Mouse (Mus musculus) heart, postnatal 0 days (tissue): ENCODE data around the gene Elane.

ENCODE experiments used
- CTCF ChIP-seq: IDR thresholded peaks from 2 replicates; pipeline ENCODE4 v1.5.1; 2016; ENCODE audit warnings: antibody characterized with exemption, control low read depth, low read depth
- EP300 ChIP-seq: IDR thresholded peaks from 2 replicates; pipeline ENCODE4 v1.6.1; 2016; ENCODE audit warnings: antibody characterized with exemption, low read depth

DNA sequence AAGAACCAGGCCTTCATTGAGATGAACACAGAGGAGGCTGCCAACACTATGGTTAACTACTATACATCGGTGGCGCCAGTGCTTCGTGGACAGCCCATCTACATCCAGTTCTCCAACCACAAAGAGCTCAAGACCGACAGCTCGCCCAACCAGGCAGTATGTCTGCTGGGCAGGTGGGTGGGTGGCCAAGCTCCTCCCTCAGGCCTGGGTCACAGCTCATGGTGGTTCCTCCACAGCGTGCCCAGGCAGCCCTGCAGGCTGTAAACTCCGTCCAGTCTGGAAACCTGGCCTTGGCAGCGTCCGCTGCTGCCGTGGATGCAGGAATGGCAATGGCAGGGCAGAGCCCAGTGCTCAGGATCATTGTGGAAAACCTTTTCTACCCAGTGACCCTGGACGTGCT lies 26.9 kb upstream of the Elane start:
- no peak for TF ChIP-seq CTCF
- no peak for TF ChIP-seq EP300
